ENCODE assay signal across 9 mouse cellular contexts in the genomic region with DNA sequence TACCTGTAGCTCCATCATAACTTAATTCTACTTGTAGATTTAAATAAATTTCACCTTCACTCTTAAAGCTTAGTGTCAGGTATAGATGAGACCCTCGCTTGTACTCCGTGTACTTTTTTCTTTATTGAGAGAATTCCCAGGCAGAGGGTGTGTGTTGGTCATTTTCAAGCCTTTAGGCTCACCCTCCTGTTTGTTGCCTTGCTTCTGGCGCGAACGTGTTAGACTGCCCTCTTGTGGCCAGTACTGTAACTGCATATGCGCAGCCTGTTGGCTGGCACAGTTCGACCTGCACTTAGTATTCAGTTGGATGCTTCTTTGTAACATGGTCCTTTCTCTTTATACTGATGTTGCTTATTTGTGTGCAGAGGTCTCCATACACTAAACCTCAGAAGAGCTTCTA.
DNase-seq lines count a peak whose midpoint lies in the region; ATAC-seq and TF ChIP-seq lines count a peak whose summit lies in the region.
"Had no signal": no experiment of that assay in that cellular context is flagged by ENCODE, and none has a peak within 500 bp of the region (broad histone marks: within the 10 kb centered on the region; RNA-seq: fewer than 3 reads in every experiment).

No protein-coding gene starts in this region.

- no peaks in the 10 kb centered on the region for H3K9me3 ChIP-seq in hindbrain, embryonic 14.5 days (ENCODE audit: control insufficient read depth, low read length)
- no peaks in the 10 kb centered on the region for H3K9me3 ChIP-seq in midbrain, embryonic 12.5 days
- H3K9me3 ChIP-seq: liver, embryonic 15.5 days had no signal

- peaks cover 3% of the 10 kb centered on the region; the same call in 1 of the 2 replicates for H3K27me3 ChIP-seq in hindbrain, embryonic 14.5 days (ENCODE audit: control insufficient read depth, insufficient read depth, low read length)
- H3K27me3 ChIP-seq in midbrain, embryonic 12.5 days = peaks cover 19% of the 10 kb centered on the region
- no peaks in the 10 kb centered on the region for H3K27me3 ChIP-seq in small intestine, adult 2 months (ENCODE audit: control insufficient read depth, insufficient read depth, low read length)
- H3K27me3 ChIP-seq: liver, embryonic 15.5 days had no signal

- peak; percentile 56 to 70 for DNase-seq in left cerebral cortex, adult 18-20 months (ENCODE audit: low spot score in 2 of 2)
- DNase-seq in left cerebral cortex, adult 11 months (ENCODE audit: low spot score) = no peak
- DNase-seq in c-Kit-negative CD71-positive TER-119-positive erythroid progenitor cells, embryonic 14.5 days (ENCODE audit: low read depth, low spot score) = peak; percentile 17
- peak; percentile 40 for DNase-seq in fibroblast of lung, adult 2 months (ENCODE audit: low read depth)
- DNase-seq in hindbrain, embryonic 14.5 days (ENCODE audit: low spot score) = peak; percentile 88
- DNase-seq in layer of hippocampus, postnatal 14 days (ENCODE audit: low spot score in 2 of 2) = peak; percentile 38 to 58

- no peak overlapping the region for H3K4me2 ChIP-seq in hindbrain, embryonic 14.5 days (replicated peaks)
- H3K4me2 ChIP-seq in midbrain, embryonic 12.5 days (replicated peaks) = no peak overlapping the region
- H3K4me2 ChIP-seq: liver, embryonic 15.5 days had no signal

- H3K27ac ChIP-seq in hindbrain, embryonic 14.5 days = no peak overlapping the region
- no peak overlapping the region for H3K27ac ChIP-seq in midbrain, embryonic 12.5 days (replicated peaks)
- H3K27ac ChIP-seq in small intestine, adult 2 months (ENCODE audit: insufficient read depth, low read depth, low read length) = no peak overlapping the region
- H3K27ac ChIP-seq: liver, embryonic 15.5 days had no signal

- H3K36me3 ChIP-seq in hindbrain, embryonic 14.5 days (replicated peaks; ENCODE audit: control insufficient read depth, insufficient read depth) = no peaks in the 10 kb centered on the region
- H3K36me3 ChIP-seq in midbrain, embryonic 12.5 days = no peaks in the 10 kb centered on the region
- H3K36me3 ChIP-seq in small intestine, adult 2 months (ENCODE audit: control insufficient read depth, insufficient read depth, low read length) = no peaks in the 10 kb centered on the region
- H3K36me3 ChIP-seq: liver, embryonic 15.5 days had no signal

- H3K9ac ChIP-seq in hindbrain, embryonic 14.5 days = no peak overlapping the region
- no peak overlapping the region for H3K9ac ChIP-seq in midbrain, embryonic 12.5 days (replicated peaks)
- H3K9ac ChIP-seq: liver, embryonic 15.5 days had no signal

- no peaks in the 10 kb centered on the region for H3K4me1 ChIP-seq in hindbrain, embryonic 14.5 days (replicated peaks; ENCODE audit: control insufficient read depth, insufficient read depth, low read length)
- no peaks in the 10 kb centered on the region for H3K4me1 ChIP-seq in midbrain, embryonic 12.5 days
- peaks cover 3% of the 10 kb centered on the region; the same call in 1 of the 2 replicates for H3K4me1 ChIP-seq in small intestine, adult 2 months (ENCODE audit: control insufficient read depth, insufficient read depth, insufficient read length, low read length)
- H3K4me1 ChIP-seq: liver, embryonic 15.5 days had no signal

- 4% methylated on average over 7 of the region's 7 CpGs for WGBS in hindbrain, embryonic 14.5 days
- 3% methylated on average over 7 of the region's 7 CpGs for WGBS in midbrain, embryonic 12.5 days
- WGBS in small intestine, adult 2 months = 1% methylated on average over 7 of the region's 7 CpGs

- no peak for TF ChIP-seq POLR2A in small intestine, adult 2 months (IDR thresholded peaks at IDR 0.05; ENCODE audit: low read depth, low read length)

- TF ChIP-seq CTCF in small intestine, adult 2 months (IDR thresholded peaks at IDR 0.05; ENCODE audit: extremely low read depth, insufficient read length, insufficient replicate concordance, low read depth, low read length) = peak; percentile 96; the same call in 1 of the 2 replicates

- no peak; the same call in 1 of the 2 replicates for ATAC-seq in hindbrain, embryonic 14.5 days (ENCODE audit: low FRiP score)
- ATAC-seq in midbrain, embryonic 12.5 days (ENCODE audit: low FRiP score, low read depth) = peak; percentile 58; the same call in 1 of the 2 replicates

- H3K4me3 ChIP-seq in hindbrain, embryonic 14.5 days (replicated peaks; ENCODE audit: low read length) = no peak overlapping the region
- H3K4me3 ChIP-seq in midbrain, embryonic 12.5 days = no peak overlapping the region
- H3K4me3 ChIP-seq in small intestine, adult 2 months (ENCODE audit: low read depth, low read length) = no peak overlapping the region
- H3K4me3 ChIP-seq: liver, embryonic 15.5 days had no signal
